Mouse (Mus musculus) heart, embryonic 12.5 days (tissue): Measurements from ENCODE around the gene Ftsj3. TPM values are rescaled to one million over a fixed set of nuclear protein-coding genes. Genes with fewer than 3 reads are reported as not detected.

ENCODE experiments used
- ATAC-seq: fragments of 200-750 bp; cut with Nextera tagmentation; 2 replicates; pipeline ENCODE4 v1.8.0; 2017; ENCODE audit warnings: moderate TSS enrichment, moderate library complexity; ENCODE audit not compliant: insufficient number of reproducible peaks, low FRiP score
- H3K27ac ChIP-seq: fragments of 300-500 bp; sonication (generic); 2 replicates; pipeline ENCODE4 v1.5.1; 2016; ENCODE audit warnings: mild to moderate bottlenecking, moderate library complexity; ENCODE audit not compliant: poor library complexity, severe bottlenecking
- H3K27me3 ChIP-seq: fragments of 300-500 bp; sonication (generic); replicated peaks from 2 replicates; pipeline ENCODE4 v1.6.1; 2016; ENCODE audit warnings: mild to moderate bottlenecking, moderate library complexity
- H3K36me3 ChIP-seq: fragments of 300-500 bp; sonication (generic); 2 replicates; pipeline ENCODE4 v1.6.1; 2016; ENCODE audit warnings: mild to moderate bottlenecking, moderate library complexity
- H3K4me1 ChIP-seq: fragments of 300-500 bp; sonication (generic); replicated peaks from 2 replicates; pipeline ENCODE4 v1.6.1; 2016; ENCODE audit warnings: mild to moderate bottlenecking
- H3K4me2 ChIP-seq: fragments of 300-500 bp; sonication (generic); 2 replicates; pipeline ENCODE4 v1.6.1; 2016; ENCODE audit warnings: mild to moderate bottlenecking, moderate library complexity
- H3K4me3 ChIP-seq: fragments of 300-500 bp; sonication (generic); 2 replicates; pipeline ENCODE4 v1.5.1; 2016; ENCODE audit warnings: mild to moderate bottlenecking
- H3K9ac ChIP-seq: fragments of 300-500 bp; sonication (generic); 2 replicates; pipeline ENCODE4 v1.6.1; 2016; ENCODE audit warnings: mild to moderate bottlenecking, moderate library complexity
- H3K9me3 ChIP-seq: fragments of 300-500 bp; sonication (generic); replicated peaks from 2 replicates; pipeline ENCODE4 v1.6.1; 2016; ENCODE audit warnings: mild to moderate bottlenecking, moderate library complexity
- WGBS: fragments of 180-500 bp; shearing (Covaris S2); methylation state at CpG from one replicate; pipeline ENCODE4 v1.1.7; 2016; 5-methylcytosine and 5-hydroxymethylcytosine counted together
- polyA plus RNA-seq: library from polyadenylated mRNA; unstranded; fragments of >200 nt; fragmentation: Nextera tagmentation; extraction: Ambion mirVana; gene quantifications from 2 replicates; pipeline ENCODE4 v1.2.1, GENCODE M21; 2016

Gene Ftsj3
- polyA plus RNA-seq, 1 experiment from 2014 or later, result 45.9 TPM

GRCm38 (mm10) chr11:106268326-106269059, 12.6 kb upstream of the Ftsj3 start:
- Histone ChIP-seq H3K4me1 (peaks cover 44% of the 10 kb centered on the region), H3K27ac (no peak overlapping the region), H3K4me2 (peak overlapping the region; percentile 5; the same call in 1 of the 2 replicates), H3K9me3 (no peaks in the 10 kb centered on the region), H3K4me3 (no peak overlapping the region), H3K9ac (no peak overlapping the region), H3K36me3 (peaks cover 41% of the 10 kb centered on the region), H3K27me3 (no peaks in the 10 kb centered on the region)
- no peak for ATAC-seq
- 60% methylated on average over 8 of the region's 8 CpGs for WGBS

- Histone ChIP-seq H3K27ac (no peak overlapping the region), H3K4me3 (no peak overlapping the region), H3K4me1 (peaks cover 40% of the 10 kb centered on the region), H3K4me2 (no peak overlapping the region), H3K9ac (no peak overlapping the region), H3K27me3 (no peaks in the 10 kb centered on the region), H3K36me3 (peaks cover 47% of the 10 kb centered on the region), H3K9me3 (no peaks in the 10 kb centered on the region)
- ATAC-seq, result no peak
- WGBS, result 64% methylated on average over 5 of the region's 5 CpGs
Measured at GRCm38 (mm10) chr11:106267871-106268270, 12.0 kb upstream of the Ftsj3 start.

GRCm38 (mm10) chr11:106267311-106267852, 11.5 kb upstream of the Ftsj3 start:
- no peaks in the 10 kb centered on the region for H3K27me3 ChIP-seq
- no peak for ATAC-seq
- no peak overlapping the region for H3K9ac ChIP-seq
- no peak overlapping the region for H3K4me3 ChIP-seq
- no peak overlapping the region for H3K4me2 ChIP-seq
- H3K27ac ChIP-seq, result no peak overlapping the region
- WGBS, result 63% methylated on average over 15 of the region's 15 CpGs
- H3K4me1 ChIP-seq, result peaks cover 40% of the 10 kb centered on the region
- peaks cover 52% of the 10 kb centered on the region for H3K36me3 ChIP-seq
- H3K9me3 ChIP-seq, result no peaks in the 10 kb centered on the region

- peaks cover 62% of the 10 kb centered on the region for H3K36me3 ChIP-seq
- no peak overlapping the region for H3K9ac ChIP-seq
- H3K4me1 ChIP-seq, result peaks cover 37% of the 10 kb centered on the region
- H3K9me3 ChIP-seq, result no peaks in the 10 kb centered on the region
- no peaks in the 10 kb centered on the region for H3K27me3 ChIP-seq
- H3K27ac ChIP-seq, result no peak overlapping the region
- H3K4me2 ChIP-seq, result no peak overlapping the region
- H3K4me3 ChIP-seq, result no peak overlapping the region
- no peak for ATAC-seq
- WGBS, result 86% methylated on average over 10 of the region's 10 CpGs
Measured at GRCm38 (mm10) chr11:106266431-106266830, 10.6 kb upstream of the Ftsj3 start.

GRCm38 (mm10) chr11:106265570-106265969, 9.7 kb upstream of the Ftsj3 start:
- Histone ChIP-seq H3K4me1 (peaks cover 28% of the 10 kb centered on the region), H3K9me3 (no peaks in the 10 kb centered on the region), H3K4me2 (no peak overlapping the region), H3K36me3 (peaks cover 70% of the 10 kb centered on the region), H3K4me3 (no peak overlapping the region), H3K27ac (no peak overlapping the region), H3K27me3 (no peaks in the 10 kb centered on the region), H3K9ac (no peak overlapping the region)
- WGBS, result 87% methylated on average over 4 of the region's 4 CpGs
- no peak for ATAC-seq

GRCm38 (mm10) chr11:106264988-106265387, 9.1 kb upstream of the Ftsj3 start:
- H3K9me3 ChIP-seq, result no peaks in the 10 kb centered on the region
- H3K27ac ChIP-seq, result no peak overlapping the region
- ATAC-seq, result no peak
- no peak overlapping the region for H3K9ac ChIP-seq
- H3K27me3 ChIP-seq, result no peaks in the 10 kb centered on the region
- WGBS, result 90% methylated on average over 15 of the region's 15 CpGs
- no peak overlapping the region for H3K4me3 ChIP-seq
- H3K4me2 ChIP-seq, result no peak overlapping the region
- H3K4me1 ChIP-seq, result peaks cover 23% of the 10 kb centered on the region
- peaks cover 71% of the 10 kb centered on the region for H3K36me3 ChIP-seq

GRCm38 (mm10) chr11:106263963-106264362, 8.1 kb upstream of the Ftsj3 start:
- Histone ChIP-seq H3K36me3 (peaks cover 76% of the 10 kb centered on the region), H3K4me3 (no peak overlapping the region), H3K4me2 (no peak overlapping the region), H3K9me3 (no peaks in the 10 kb centered on the region), H3K4me1 (peaks cover 19% of the 10 kb centered on the region), H3K27ac (no peak overlapping the region), H3K27me3 (no peaks in the 10 kb centered on the region), H3K9ac (no peak overlapping the region)
- ATAC-seq, result no peak
- 89% methylated on average over 9 of the region's 9 CpGs for WGBS

GRCm38 (mm10) chr11:106260826-106261450, 5.1 kb upstream of the Ftsj3 start:
- H3K27me3 ChIP-seq, result no peaks in the 10 kb centered on the region
- peaks cover 10% of the 10 kb centered on the region for H3K4me1 ChIP-seq
- H3K4me2 ChIP-seq, result no peak overlapping the region
- WGBS, result 77% methylated on average over 14 of the region's 14 CpGs
- no peak overlapping the region for H3K27ac ChIP-seq
- H3K9me3 ChIP-seq, result no peaks in the 10 kb centered on the region
- no peak overlapping the region for H3K4me3 ChIP-seq
- no peak for ATAC-seq
- peaks cover 72% of the 10 kb centered on the region for H3K36me3 ChIP-seq
- no peak overlapping the region for H3K9ac ChIP-seq

GRCm38 (mm10) chr11:106256775-106257174, 896 bp upstream of the Ftsj3 start:
- 54% methylated on average over 5 of the region's 5 CpGs for WGBS
- H3K36me3 ChIP-seq, result peaks cover 51% of the 10 kb centered on the region
- H3K9ac ChIP-seq, result peak overlapping the region; percentile 92

GRCm38 (mm10) chr11:106255174-106255573, 705 bp downstream of the Ftsj3 start:
- Histone ChIP-seq H3K4me3 (peak overlapping the region; percentile 86), H3K9ac (peak overlapping the region; percentile 81), H3K36me3 (peaks cover 54% of the 10 kb centered on the region), H3K27ac (peak overlapping the region; percentile 31), H3K4me2 (peak overlapping the region; percentile 93), H3K4me1 (peaks cover 20% of the 10 kb centered on the region), H3K27me3 (no peaks in the 10 kb centered on the region), H3K9me3 (no peaks in the 10 kb centered on the region)
- 3% methylated on average over 22 of the region's 22 CpGs for WGBS
- ATAC-seq, result no peak

More at GRCm38 (mm10) chr11:106256775-106257174, 896 bp upstream of the Ftsj3 start:
- Histone ChIP-seq H3K4me2 (peak overlapping the region; percentile 93), H3K27ac (no peak overlapping the region), H3K4me3 (peak overlapping the region; percentile 86), H3K9me3 (no peaks in the 10 kb centered on the region), H3K4me1 (peaks cover 20% of the 10 kb centered on the region), H3K27me3 (no peaks in the 10 kb centered on the region)
- ATAC-seq, result no peak

GRCm38 (mm10) chr11:106254767-106255166, 1.1 kb downstream of the Ftsj3 start:
- H3K27me3 ChIP-seq, result no peaks in the 10 kb centered on the region
- H3K9me3 ChIP-seq, result no peaks in the 10 kb centered on the region
- no peak overlapping the region for H3K27ac ChIP-seq
- peak overlapping the region; percentile 81 for H3K9ac ChIP-seq
- peak overlapping the region; percentile 86 for H3K4me3 ChIP-seq
- ATAC-seq, result no peak
- H3K4me2 ChIP-seq, result peak overlapping the region; percentile 93
- 15% methylated on average over 2 of the region's 2 CpGs for WGBS
- peaks cover 59% of the 10 kb centered on the region for H3K36me3 ChIP-seq
- peaks cover 20% of the 10 kb centered on the region for H3K4me1 ChIP-seq
